Mouse (Mus musculus): ENCODE results near the gene Samd5. TPM values are rescaled to one million over a fixed set of nuclear protein-coding genes. Genes with fewer than 3 reads are reported as not detected.

Samd5 gene
- polyA plus RNA-seq, 1 experiment from 2014 or later = 3.7 TPM

GRCm38 (mm10) chr10:9594666-9595065 is 80.3 kb downstream of the Samd5 start:
- no peaks in the 10 kb centered on the region for H3K4me1 ChIP-seq (replicated peaks)
- no peaks in the 10 kb centered on the region for H3K36me3 ChIP-seq
- no peaks in the 10 kb centered on the region for H3K27me3 ChIP-seq (ENCODE audit: insufficient read depth, poor library complexity, severe bottlenecking)
- H3K27ac ChIP-seq = no peak overlapping the region
- DNase-seq (ENCODE audit: low spot score) = no peak
- WGBS = 82% methylated on average over 4 of the region's 4 CpGs
- H3K9me3 ChIP-seq = no peaks in the 10 kb centered on the region
- no peak overlapping the region for H3K4me3 ChIP-seq

- 93% methylated on average over 2 of the region's 2 CpGs for WGBS
These were observed 84.4 kb downstream of the Samd5 start for GRCm38 (mm10) chr10:9590606-9591005.

GRCm38 (mm10) chr10:9586328-9586727 is 88.7 kb downstream of the Samd5 start:
- no peak for DNase-seq (ENCODE audit: low spot score)
- Histone ChIP-seq H3K27me3 (ENCODE audit: insufficient read depth, poor library complexity, severe bottlenecking) (no peaks in the 10 kb centered on the region), H3K4me1 (replicated peaks) (no peaks in the 10 kb centered on the region), H3K4me3 (no peak overlapping the region), H3K9me3 (no peaks in the 10 kb centered on the region), H3K36me3 (no peaks in the 10 kb centered on the region), H3K27ac (no peak overlapping the region)
- WGBS = 84% methylated on average over 5 of the region's 5 CpGs

More at GRCm38 (mm10) chr10:9590606-9591005, 84.4 kb downstream of the Samd5 start:
- Histone ChIP-seq H3K4me1 (replicated peaks) (no peaks in the 10 kb centered on the region), H3K27me3 (ENCODE audit: insufficient read depth, poor library complexity, severe bottlenecking) (no peaks in the 10 kb centered on the region), H3K27ac (no peak overlapping the region), H3K9me3 (no peaks in the 10 kb centered on the region), H3K4me3 (no peak overlapping the region), H3K36me3 (no peaks in the 10 kb centered on the region)
- DNase-seq (ENCODE audit: low spot score) = no peak

GRCm38 (mm10) chr10:9579374-9579773 is 95.6 kb downstream of the Samd5 start:
- Histone ChIP-seq H3K36me3 (no peaks in the 10 kb centered on the region), H3K27ac (no peak overlapping the region), H3K9me3 (no peaks in the 10 kb centered on the region), H3K27me3 (ENCODE audit: insufficient read depth, poor library complexity, severe bottlenecking) (no peaks in the 10 kb centered on the region), H3K4me3 (no peak overlapping the region), H3K4me1 (replicated peaks) (no peaks in the 10 kb centered on the region)
- DNase-seq (ENCODE audit: low spot score) = no peak
- 91% methylated on average over 5 of the region's 5 CpGs for whole genome bisulfite sequencing

- 27% methylated on average over 4 of the region's 4 CpGs for WGBS
- H3K9me3 ChIP-seq = no peaks in the 10 kb centered on the region
- H3K27ac ChIP-seq = no peak overlapping the region
- no peak overlapping the region for H3K4me3 ChIP-seq
- DNase-seq (ENCODE audit: low spot score) = peak; percentile 65
- no peaks in the 10 kb centered on the region for H3K4me1 ChIP-seq (replicated peaks)
- no peaks in the 10 kb centered on the region for H3K27me3 ChIP-seq (ENCODE audit: insufficient read depth, poor library complexity, severe bottlenecking)
- no peaks in the 10 kb centered on the region for H3K36me3 ChIP-seq
These were observed 99.4 kb downstream of the Samd5 start for GRCm38 (mm10) chr10:9575605-9576004.

GRCm38 (mm10) chr10:9574135-9574534 is 100.9 kb downstream of the Samd5 start:
- Histone ChIP-seq H3K36me3 (no peaks in the 10 kb centered on the region), H3K27ac (no peak overlapping the region), H3K4me1 (replicated peaks) (no peaks in the 10 kb centered on the region), H3K4me3 (no peak overlapping the region), H3K9me3 (no peaks in the 10 kb centered on the region), H3K27me3 (ENCODE audit: insufficient read depth, poor library complexity, severe bottlenecking) (no peaks in the 10 kb centered on the region)
- DNase-seq (ENCODE audit: low spot score) = no peak
- 90% methylated on average over 4 of the region's 4 CpGs for WGBS

Other genes starting within 250 kb of the Samd5 start
- gene Stxbp5, start 225.9 kb upstream of the Samd5 start, polyA plus RNA-seq (2016; fragmentation: Nextera tagmentation; extraction: Ambion mirVana) = 4.1 and 4.9 TPM in 2 replicates

Data from hindbrain, embryonic 10.5 days (tissue).